Mouse (Mus musculus): ENCODE data around the gene Itsn1. TPM values are rescaled to one million over a fixed set of nuclear protein-coding genes. Genes with fewer than 3 reads are reported as not detected.
A peak's percentile ranks its signal among the peaks of the same experiment; 100 is the strongest.

The Itsn1 gene
- polyA plus RNA-seq, 1 experiment from 2014 or later: 54.7 TPM

DNA sequence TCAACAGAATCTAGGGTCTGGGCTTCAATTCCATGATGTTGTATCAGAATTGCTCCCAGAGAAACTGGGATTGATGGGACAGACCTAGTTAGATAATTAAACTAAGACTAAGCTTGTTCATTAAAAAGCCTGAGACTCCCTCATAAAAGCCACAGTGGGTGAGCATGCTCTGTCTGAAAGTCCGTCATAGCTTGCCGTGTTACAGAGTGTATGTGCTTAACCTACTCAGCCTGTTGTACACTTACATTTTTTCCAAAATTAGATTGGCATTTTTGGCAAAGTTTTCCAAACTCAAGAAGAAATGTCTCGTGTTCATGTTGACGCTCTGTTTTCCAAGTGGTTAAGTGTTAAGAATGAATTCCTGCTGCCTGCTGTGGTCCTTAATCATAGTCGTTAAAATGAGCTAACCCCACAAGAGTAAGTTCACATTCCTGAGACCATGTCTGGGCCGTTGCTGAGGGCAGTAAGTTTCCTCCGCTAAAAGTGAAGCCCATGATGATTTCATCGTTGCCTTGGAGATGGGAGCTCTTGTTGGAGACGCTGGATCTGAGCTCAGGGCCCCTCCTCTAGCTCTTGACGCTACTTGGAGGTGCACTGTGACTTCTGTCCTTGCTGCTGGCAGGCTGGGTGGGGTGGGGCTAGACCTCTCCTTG is 117.1 kb downstream of the Itsn1 start:
- ATAC-seq (ENCODE audit: low read depth): no peak
- Histone ChIP-seq H3K27me3 (ENCODE audit: control insufficient read depth, insufficient read depth, low read depth, low read length) (no peaks in the 10 kb centered on the region), H3K9me3 (replicated peaks; ENCODE audit: control insufficient read depth, low read length) (no peaks in the 10 kb centered on the region), H3K36me3 (ENCODE audit: control insufficient read depth, insufficient read depth) (peaks cover 15% of the 10 kb centered on the region), H3K4me1 (ENCODE audit: control insufficient read depth, low read depth, low read length) (no peaks in the 10 kb centered on the region), H3K4me2 (ENCODE audit: low read depth, low read length) (no peak overlapping the region), H3K27ac (ENCODE audit: low read length) (no peak overlapping the region), H3K9ac (ENCODE audit: low read depth, low read length) (no peak overlapping the region), H3K4me3 (ENCODE audit: low read depth, low read length) (no peak overlapping the region)
- 60% methylated on average over 10 of the region's 10 CpGs for WGBS (ENCODE audit: insufficient replicate concordance)

DNA sequence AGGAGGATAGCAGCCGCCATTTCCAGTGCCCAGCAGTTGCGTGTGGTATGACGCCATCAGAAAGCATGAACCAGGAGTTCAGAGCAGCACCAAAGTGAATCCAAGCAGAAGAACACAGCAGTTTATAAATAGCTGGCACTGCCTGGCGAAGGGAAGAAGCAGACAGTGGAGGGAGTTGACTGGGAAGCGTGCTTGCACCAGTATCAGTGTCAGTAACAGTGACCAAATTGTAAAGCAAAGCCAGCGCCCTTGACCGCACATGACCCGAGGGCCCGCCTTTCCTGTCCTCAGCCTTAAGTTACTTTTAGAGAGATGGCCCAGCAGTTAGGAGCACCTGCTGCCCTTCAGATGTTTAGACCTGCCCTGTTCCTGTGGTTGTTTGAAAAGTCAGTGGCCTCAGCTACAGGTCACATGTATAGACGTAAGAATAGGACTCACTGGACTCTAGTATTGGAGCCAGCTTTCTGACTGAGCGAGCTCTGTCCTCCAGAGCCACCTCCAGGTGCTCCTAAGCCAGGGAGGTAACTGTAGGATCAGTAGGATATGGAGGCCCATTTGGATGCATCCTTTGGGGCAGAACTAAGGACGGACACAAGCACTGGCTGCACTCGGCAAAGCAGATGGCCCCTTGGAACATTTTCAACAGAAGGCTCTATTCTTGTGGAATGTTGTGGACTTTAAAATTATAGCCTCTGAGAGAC is 118.6 kb downstream of the Itsn1 start:
- Histone ChIP-seq H3K4me1 (ENCODE audit: control insufficient read depth, low read depth, low read length) (no peaks in the 10 kb centered on the region; the same call in 1 of the 2 replicates), H3K4me2 (ENCODE audit: low read depth, low read length) (no peak overlapping the region), H3K9me3 (replicated peaks; ENCODE audit: control insufficient read depth, low read length) (no peaks in the 10 kb centered on the region), H3K27ac (ENCODE audit: low read length) (no peak overlapping the region), H3K9ac (ENCODE audit: low read depth, low read length) (no peak overlapping the region), H3K27me3 (ENCODE audit: control insufficient read depth, insufficient read depth, low read depth, low read length) (no peaks in the 10 kb centered on the region), H3K36me3 (ENCODE audit: control insufficient read depth, insufficient read depth) (peaks cover 21% of the 10 kb centered on the region), H3K4me3 (ENCODE audit: low read depth, low read length) (no peak overlapping the region)
- ATAC-seq (ENCODE audit: low read depth): no peak
- WGBS (ENCODE audit: insufficient replicate concordance): 83% methylated on average over 13 of the region's 13 CpGs

DNA sequence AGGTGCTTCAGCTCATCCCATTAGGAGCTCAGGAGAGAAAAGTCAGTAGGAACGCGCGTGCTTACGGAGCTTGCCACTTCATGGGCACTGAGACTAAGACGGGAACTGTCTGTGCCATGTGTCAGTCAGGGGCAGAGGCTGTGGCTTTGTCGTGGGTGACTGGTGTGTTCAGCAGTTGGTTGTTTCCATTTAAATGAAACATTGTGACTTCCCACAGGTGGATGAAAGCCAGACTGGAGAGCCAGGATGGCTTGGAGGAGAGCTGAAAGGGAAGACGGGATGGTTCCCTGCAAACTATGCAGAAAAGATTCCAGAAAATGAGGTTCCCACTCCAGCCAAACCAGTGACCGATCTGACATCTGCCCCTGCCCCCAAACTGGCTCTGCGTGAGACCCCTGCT is 119.4 kb downstream of the Itsn1 start:
- 84% methylated on average over 9 of the region's 9 CpGs for WGBS (ENCODE audit: insufficient replicate concordance)
- no peak overlapping the region for H3K4me2 ChIP-seq (ENCODE audit: low read depth, low read length)
- H3K4me3 ChIP-seq (ENCODE audit: low read depth, low read length): no peak overlapping the region
- H3K27ac ChIP-seq (ENCODE audit: low read length): no peak overlapping the region; the same call in 1 of the 2 replicates
- no peak for ATAC-seq (ENCODE audit: low read depth)
- H3K9me3 ChIP-seq (replicated peaks; ENCODE audit: control insufficient read depth, low read length): no peaks in the 10 kb centered on the region
- no peaks in the 10 kb centered on the region; the same call in 1 of the 2 replicates for H3K4me1 ChIP-seq (ENCODE audit: control insufficient read depth, low read depth, low read length)
- H3K36me3 ChIP-seq (ENCODE audit: control insufficient read depth, insufficient read depth): peaks cover 23% of the 10 kb centered on the region
- H3K27me3 ChIP-seq (ENCODE audit: control insufficient read depth, insufficient read depth, low read depth, low read length): no peaks in the 10 kb centered on the region
- no peak overlapping the region for H3K9ac ChIP-seq (ENCODE audit: low read depth, low read length)

DNA sequence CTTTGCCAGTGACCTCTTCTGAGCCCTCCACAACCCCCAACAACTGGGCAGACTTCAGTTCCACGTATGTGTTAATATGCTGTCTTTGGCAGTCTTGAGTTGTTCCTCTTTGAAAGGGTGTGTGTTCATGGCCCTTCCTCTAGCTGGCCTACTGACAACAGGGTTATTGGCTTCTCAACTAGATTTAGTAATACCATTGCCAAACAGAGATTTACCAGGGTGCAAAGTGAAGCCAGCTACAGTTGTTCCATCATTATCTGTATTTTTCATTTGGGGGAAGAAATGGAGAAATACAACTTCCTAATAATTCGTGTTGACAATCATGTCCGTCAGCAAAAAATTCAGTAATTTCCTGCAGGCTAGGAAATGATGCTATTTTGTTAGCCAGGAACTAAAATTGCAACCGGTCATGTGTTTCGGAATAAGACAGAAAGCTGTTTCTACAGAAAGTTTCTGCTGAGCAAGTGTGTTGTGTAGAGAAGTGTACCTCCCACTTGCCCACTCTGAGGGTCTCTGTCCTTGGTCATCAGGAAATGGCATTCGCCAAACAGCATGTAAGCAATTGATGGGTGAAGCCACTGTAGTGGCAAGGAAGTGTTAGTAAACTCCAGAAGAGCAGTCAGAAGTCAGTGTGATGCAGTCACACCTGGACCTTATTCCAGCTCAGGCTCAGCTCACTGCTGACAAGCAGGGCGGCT is 120.0 kb downstream of the Itsn1 start:
- no peaks in the 10 kb centered on the region for H3K9me3 ChIP-seq (replicated peaks; ENCODE audit: control insufficient read depth, low read length)
- 74% methylated on average over 7 of the region's 7 CpGs for WGBS (ENCODE audit: insufficient replicate concordance)
- H3K27ac ChIP-seq (ENCODE audit: low read length): no peak overlapping the region; the same call in 1 of the 2 replicates
- no peaks in the 10 kb centered on the region for H3K27me3 ChIP-seq (ENCODE audit: control insufficient read depth, insufficient read depth, low read depth, low read length)
- H3K9ac ChIP-seq (ENCODE audit: low read depth, low read length): no peak overlapping the region
- H3K36me3 ChIP-seq (ENCODE audit: control insufficient read depth, insufficient read depth): peaks cover 23% of the 10 kb centered on the region
- no peaks in the 10 kb centered on the region; the same call in 1 of the 2 replicates for H3K4me1 ChIP-seq (ENCODE audit: control insufficient read depth, low read depth, low read length)
- no peak overlapping the region for H3K4me3 ChIP-seq (ENCODE audit: low read depth, low read length)
- H3K4me2 ChIP-seq (ENCODE audit: low read depth, low read length): no peak overlapping the region
- ATAC-seq (ENCODE audit: low read depth): no peak

DNA sequence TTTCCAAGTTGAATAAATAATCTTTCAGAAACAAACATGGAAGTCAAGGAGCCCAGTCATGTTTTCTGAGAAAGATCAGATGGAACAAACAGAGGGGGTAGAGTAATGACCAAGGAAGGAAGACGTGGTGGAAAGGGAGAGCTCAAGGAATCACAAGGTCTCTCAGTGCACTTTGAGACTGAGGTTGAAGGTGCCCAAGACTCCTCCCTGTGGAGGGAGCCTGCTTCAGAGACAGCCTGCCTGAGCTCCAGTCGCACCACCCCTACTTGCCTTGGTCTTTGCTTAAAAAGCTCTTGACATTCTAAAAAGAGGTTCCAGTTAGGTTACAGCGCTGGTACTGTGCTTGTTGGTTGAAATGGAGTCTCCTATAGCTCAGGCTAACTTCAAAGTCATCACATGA is 121.1 kb downstream of the Itsn1 start:
- no peaks in the 10 kb centered on the region for H3K27me3 ChIP-seq (ENCODE audit: control insufficient read depth, insufficient read depth, low read depth, low read length)
- no peak for ATAC-seq (ENCODE audit: low read depth)
- H3K9ac ChIP-seq (ENCODE audit: low read depth, low read length): no peak overlapping the region
- H3K4me3 ChIP-seq (ENCODE audit: low read depth, low read length): no peak overlapping the region
- no peak overlapping the region for H3K4me2 ChIP-seq (ENCODE audit: low read depth, low read length)
- no peak overlapping the region for H3K27ac ChIP-seq (ENCODE audit: low read length)
- no peaks in the 10 kb centered on the region; the same call in 1 of the 2 replicates for H3K4me1 ChIP-seq (ENCODE audit: control insufficient read depth, low read depth, low read length)
- H3K9me3 ChIP-seq (replicated peaks; ENCODE audit: control insufficient read depth, low read length): no peaks in the 10 kb centered on the region
- H3K36me3 ChIP-seq (ENCODE audit: control insufficient read depth, insufficient read depth): peaks cover 25% of the 10 kb centered on the region
- WGBS (ENCODE audit: insufficient replicate concordance): 75% methylated on average over 3 of the region's 3 CpGs

DNA sequence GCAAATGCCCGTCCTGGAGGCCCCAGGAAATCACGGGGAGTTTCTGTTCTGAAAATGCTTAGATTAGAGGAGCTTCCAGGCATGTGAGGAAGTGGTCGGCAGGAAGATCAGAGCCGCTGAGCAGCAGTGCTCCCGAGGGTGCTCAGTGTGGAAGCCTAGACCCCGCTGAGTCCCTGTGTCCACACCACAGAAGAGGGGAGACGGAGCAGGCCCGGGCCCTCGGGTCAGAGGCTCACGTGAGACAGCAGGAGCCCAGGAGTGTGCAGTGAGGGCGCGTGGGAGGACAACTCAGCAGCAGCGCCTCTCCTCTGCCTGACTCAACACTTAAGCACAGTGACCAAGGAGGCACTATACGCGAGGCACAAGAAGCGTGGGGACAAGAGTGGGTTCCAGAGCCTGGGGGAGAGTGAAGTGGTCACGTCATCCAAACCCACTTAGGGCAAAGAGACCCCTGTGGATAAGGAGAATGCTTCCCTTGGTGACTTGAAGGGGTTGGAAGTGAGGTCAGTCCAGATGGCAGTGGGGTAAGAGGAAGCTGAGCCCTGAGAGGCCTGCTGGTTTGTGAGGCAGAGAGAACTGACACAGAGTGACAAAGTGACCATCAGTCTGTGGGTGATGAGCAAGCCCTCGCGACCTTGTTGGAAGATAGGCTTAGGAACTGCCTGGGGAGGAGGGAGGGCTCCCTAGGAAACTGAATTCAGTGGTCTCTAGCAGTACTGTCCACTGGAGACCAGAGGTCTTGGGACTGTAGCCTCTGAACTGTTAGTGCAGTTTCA is 122.6 kb downstream of the Itsn1 start:
- peaks cover 32% of the 10 kb centered on the region for H3K36me3 ChIP-seq (ENCODE audit: control insufficient read depth, insufficient read depth)
- 60% methylated on average over 19 of the region's 19 CpGs for WGBS (ENCODE audit: insufficient replicate concordance)
- H3K27ac ChIP-seq (ENCODE audit: low read length): peak overlapping the region; percentile 13; the same call in 1 of the 2 replicates
- no peaks in the 10 kb centered on the region; the same call in 1 of the 2 replicates for H3K4me1 ChIP-seq (ENCODE audit: control insufficient read depth, low read depth, low read length)
- 0 out of 2 replicates have a peak, but pooled peaks have one; percentile 10 for ATAC-seq (ENCODE audit: low read depth)
- no peaks in the 10 kb centered on the region for H3K9me3 ChIP-seq (replicated peaks; ENCODE audit: control insufficient read depth, low read length)
- H3K9ac ChIP-seq (ENCODE audit: low read depth, low read length): no peak overlapping the region
- no peak overlapping the region for H3K4me2 ChIP-seq (ENCODE audit: low read depth, low read length)
- H3K27me3 ChIP-seq (ENCODE audit: control insufficient read depth, insufficient read depth, low read depth, low read length): no peaks in the 10 kb centered on the region
- no peak overlapping the region for H3K4me3 ChIP-seq (ENCODE audit: low read depth, low read length)

DNA sequence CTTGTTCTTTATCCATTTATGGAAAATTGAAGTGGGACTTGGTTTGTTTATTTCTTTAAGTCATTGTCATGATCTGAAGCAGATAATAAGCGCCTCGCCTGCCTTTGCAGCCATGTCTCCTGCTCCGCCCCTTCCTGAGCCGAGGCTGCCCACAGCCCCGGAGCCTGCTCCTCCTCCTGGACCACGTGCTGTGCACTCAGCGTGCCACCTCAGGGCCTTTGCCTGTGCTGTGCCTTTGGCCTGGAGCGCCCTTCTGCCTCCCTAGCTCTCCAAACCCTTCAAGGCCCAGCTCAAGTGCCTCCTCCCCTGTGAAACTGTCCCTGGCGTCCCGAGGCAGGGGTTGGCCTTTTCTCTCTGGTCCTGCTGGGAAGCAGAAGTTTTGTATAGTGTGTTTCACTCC is 123.7 kb downstream of the Itsn1 start:
- H3K4me2 ChIP-seq (ENCODE audit: low read depth, low read length): no peak overlapping the region
- 0 out of 2 replicates have a peak, but pooled peaks have one; percentile 37 for ATAC-seq (ENCODE audit: low read depth)
- no peaks in the 10 kb centered on the region for H3K9me3 ChIP-seq (replicated peaks; ENCODE audit: control insufficient read depth, low read length)
- H3K27ac ChIP-seq (ENCODE audit: low read length): no peak overlapping the region
- H3K27me3 ChIP-seq (ENCODE audit: control insufficient read depth, insufficient read depth, low read depth, low read length): no peaks in the 10 kb centered on the region
- H3K9ac ChIP-seq (ENCODE audit: low read depth, low read length): no peak overlapping the region
- no peak overlapping the region for H3K4me3 ChIP-seq (ENCODE audit: low read depth, low read length)
- H3K4me1 ChIP-seq (ENCODE audit: control insufficient read depth, low read depth, low read length): no peaks in the 10 kb centered on the region; the same call in 1 of the 2 replicates
- 50% methylated on average over 10 of the region's 10 CpGs for WGBS (ENCODE audit: insufficient replicate concordance)
- H3K36me3 ChIP-seq (ENCODE audit: control insufficient read depth, insufficient read depth): peaks cover 32% of the 10 kb centered on the region

DNA sequence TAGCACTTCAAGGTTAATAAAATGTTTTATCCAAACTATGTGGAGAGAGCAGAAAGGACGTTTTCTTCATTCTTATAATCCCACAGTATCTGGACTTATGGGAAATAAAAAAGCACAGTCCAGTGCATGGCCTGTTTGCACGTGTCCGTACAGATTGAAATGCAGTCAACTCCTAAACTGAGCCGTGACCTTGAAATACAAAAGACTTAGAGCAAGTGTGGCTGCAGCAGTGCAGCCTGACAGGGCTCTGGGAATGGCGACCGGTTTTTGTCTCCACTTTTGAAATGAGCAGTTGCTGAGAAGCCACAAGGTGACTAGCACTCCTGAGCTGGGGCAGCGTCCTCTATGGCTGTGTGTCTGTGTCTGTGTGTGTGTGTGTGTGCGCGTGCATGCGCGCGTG is 124.1 kb downstream of the Itsn1 start:
- Histone ChIP-seq H3K9me3 (replicated peaks; ENCODE audit: control insufficient read depth, low read length) (no peaks in the 10 kb centered on the region), H3K9ac (ENCODE audit: low read depth, low read length) (no peak overlapping the region), H3K36me3 (ENCODE audit: control insufficient read depth, insufficient read depth) (peaks cover 32% of the 10 kb centered on the region), H3K27ac (ENCODE audit: low read length) (no peak overlapping the region), H3K4me1 (ENCODE audit: control insufficient read depth, low read depth, low read length) (no peaks in the 10 kb centered on the region; the same call in 1 of the 2 replicates), H3K27me3 (ENCODE audit: control insufficient read depth, insufficient read depth, low read depth, low read length) (no peaks in the 10 kb centered on the region), H3K4me3 (ENCODE audit: low read depth, low read length) (no peak overlapping the region), H3K4me2 (ENCODE audit: low read depth, low read length) (no peak overlapping the region)
- no peak for ATAC-seq (ENCODE audit: low read depth)
- 89% methylated on average over 12 of the region's 12 CpGs for WGBS (ENCODE audit: insufficient replicate concordance)
